Mouse (Mus musculus): ENCODE measurements at regions not wholly inside any gene's neighbourhood (a gene's known extent, or its start where the extent isn't known, plus 50 kb on each side); places are given as distances from the start of the nearest gene placed in this dataset.

- no peak for ATAC-seq (replicated peaks; ENCODE audit: low FRiP score, poor library complexity, severe bottlenecking)
These were observed 122.7 kb upstream of the Fmo9 start for GRCm38 (mm10) chr1:166804333-166804732.

- no peak for ATAC-seq (replicated peaks; ENCODE audit: low FRiP score, poor library complexity, severe bottlenecking)
These were observed 125.7 kb upstream of the Fmo9 start for GRCm38 (mm10) chr1:166807163-166807945.

- ATAC-seq (replicated peaks; ENCODE audit: low FRiP score, poor library complexity, severe bottlenecking) = peak; percentile 84
These were observed 129.9 kb upstream of the Fmo9 start for GRCm38 (mm10) chr1:166811341-166812071.

- 0 out of 2 replicates have a peak, but pooled peaks have one; percentile 40 for ATAC-seq (replicated peaks; ENCODE audit: low FRiP score, poor library complexity, severe bottlenecking)
These were observed 130.4 kb upstream of the Fmo9 start for GRCm38 (mm10) chr1:166812072-166812461.

GRCm38 (mm10) chr1:166812920-166813439, 131.3 kb upstream of the Fmo9 start:
- no peak for ATAC-seq (replicated peaks; ENCODE audit: low FRiP score, poor library complexity, severe bottlenecking)

GRCm38 (mm10) chr1:166817927-166818326, 136.3 kb upstream of the Fmo9 start:
- no peak for ATAC-seq (replicated peaks; ENCODE audit: low FRiP score, poor library complexity, severe bottlenecking)

- no peak for ATAC-seq (replicated peaks; ENCODE audit: low FRiP score, poor library complexity, severe bottlenecking)
These were observed 137.0 kb upstream of the Fmo9 start for GRCm38 (mm10) chr1:166818682-166819081.

GRCm38 (mm10) chr1:166819420-166819819, 137.8 kb upstream of the Fmo9 start:
- no peak for ATAC-seq (replicated peaks; ENCODE audit: low FRiP score, poor library complexity, severe bottlenecking)

GRCm38 (mm10) chr1:166820050-166820449, 138.4 kb upstream of the Fmo9 start:
- no peak for ATAC-seq (replicated peaks; ENCODE audit: low FRiP score, poor library complexity, severe bottlenecking)

GRCm38 (mm10) chr1:166821146-166821545, 139.5 kb upstream of the Fmo9 start:
- no peak for ATAC-seq (replicated peaks; ENCODE audit: low FRiP score, poor library complexity, severe bottlenecking)

- no peak for ATAC-seq (replicated peaks; ENCODE audit: low FRiP score, poor library complexity, severe bottlenecking)
These were observed 155.7 kb upstream of the Fmo9 start for GRCm38 (mm10) chr1:166837299-166837698.

- no peak for ATAC-seq (replicated peaks; ENCODE audit: low FRiP score, poor library complexity, severe bottlenecking)
These were observed 158.2 kb upstream of the Fmo9 start for GRCm38 (mm10) chr1:166839833-166840232.

- ATAC-seq (replicated peaks; ENCODE audit: low FRiP score, poor library complexity, severe bottlenecking) = no peak
These were observed 157.8 kb upstream of the Fam78b start for GRCm38 (mm10) chr1:166843397-166843877.

- no peak for ATAC-seq (replicated peaks; ENCODE audit: low FRiP score, poor library complexity, severe bottlenecking)
These were observed 154.7 kb upstream of the Fam78b start for GRCm38 (mm10) chr1:166846566-166846965.

GRCm38 (mm10) chr1:166847233-166847632, 154.0 kb upstream of the Fam78b start:
- no peak for ATAC-seq (replicated peaks; ENCODE audit: low FRiP score, poor library complexity, severe bottlenecking)

GRCm38 (mm10) chr1:166848015-166848535, 153.1 kb upstream of the Fam78b start:
- no peak for ATAC-seq (replicated peaks; ENCODE audit: low FRiP score, poor library complexity, severe bottlenecking)

- ATAC-seq (replicated peaks; ENCODE audit: low FRiP score, poor library complexity, severe bottlenecking) = no peak
These were observed 145.2 kb upstream of the Fam78b start for GRCm38 (mm10) chr1:166855988-166856387.

- no peak for ATAC-seq (replicated peaks; ENCODE audit: low FRiP score, poor library complexity, severe bottlenecking)
These were observed 135.0 kb upstream of the Fam78b start for GRCm38 (mm10) chr1:166866256-166866655.

GRCm38 (mm10) chr1:166871258-166871657, 130.0 kb upstream of the Fam78b start:
- no peak for ATAC-seq (replicated peaks; ENCODE audit: low FRiP score, poor library complexity, severe bottlenecking)

- no peak for ATAC-seq (replicated peaks; ENCODE audit: low FRiP score, poor library complexity, severe bottlenecking)
These were observed 124.8 kb upstream of the Fam78b start for GRCm38 (mm10) chr1:166876452-166876851.

- no peak for ATAC-seq (replicated peaks; ENCODE audit: low FRiP score, poor library complexity, severe bottlenecking)
These were observed 118.0 kb upstream of the Fam78b start for GRCm38 (mm10) chr1:166883215-166883614.
